Mouse (Mus musculus) C2C12 (cell line): ENCODE measurements at regions not wholly inside any gene's neighbourhood (a gene's known extent, or its start where the extent isn't known, plus 50 kb on each side); places are given as distances from the start of the nearest gene placed in this dataset.

Experiments
- H3K27me3 ChIP-seq: one replicate; pipeline ENCODE4 v1.6.1; 2011; ENCODE audit not compliant: control insufficient read depth, insufficient read depth, insufficient read length
- H3K36me3 ChIP-seq: one replicate; pipeline ENCODE4 v1.6.1; 2011; ENCODE audit not compliant: control insufficient read depth, insufficient read depth
- H3K4me3 ChIP-seq: one replicate; pipeline ENCODE4 v1.5.1; 2011; ENCODE audit warnings: mild to moderate bottlenecking, control low read depth; ENCODE audit not compliant: poor library complexity, insufficient read depth, severe bottlenecking
- H3K79me2 ChIP-seq: one replicate; pipeline ENCODE4 v1.6.1; 2011; ENCODE audit not compliant: control insufficient read depth, insufficient read depth
- H3K79me3 ChIP-seq: one replicate; pipeline ENCODE4 v1.6.1; 2011; ENCODE audit warnings: low read depth, control low read depth
- H3ac ChIP-seq: one replicate; pipeline ENCODE3; 2011; ENCODE audit warnings: low read depth; ENCODE audit not compliant: control insufficient read depth, insufficient read length
- CEBPB ChIP-seq: IDR thresholded peaks from one replicate; pipeline ENCODE4 v1.6.1; 2011; ENCODE audit warnings: low read depth, mild to moderate bottlenecking, control low read depth, moderate library complexity
- CTCF ChIP-seq: IDR thresholded peaks from one replicate; pipeline ENCODE4 v1.5.1; 2011; ENCODE audit not compliant: control insufficient read depth, insufficient read depth, insufficient read length
- FOSL1 ChIP-seq: IDR thresholded peaks from one replicate; pipeline ENCODE4 v1.8.0; 2011; ENCODE audit warnings: mild to moderate bottlenecking, low read length; ENCODE audit not compliant: poor library complexity, insufficient read depth, severe bottlenecking
- MAX ChIP-seq: IDR thresholded peaks from one replicate; pipeline ENCODE4 v1.6.1; 2011; ENCODE audit warnings: mild to moderate bottlenecking, control low read depth
- MYOD1 ChIP-seq: IDR thresholded peaks from one replicate; pipeline ENCODE4 v1.6.1; 2011; ENCODE audit warnings: low read depth; ENCODE audit not compliant: control insufficient read depth, insufficient read length
- MYOG ChIP-seq: IDR thresholded peaks from one replicate; pipeline ENCODE4 v1.6.1; 2011; ENCODE audit not compliant: control insufficient read depth, insufficient read length; ENCODE audit errors: extremely low read depth
- USF1 ChIP-seq: IDR thresholded peaks from one replicate; pipeline ENCODE4 v1.6.1; 2011; ENCODE audit warnings: low read depth, mild to moderate bottlenecking, control low read depth, moderate library complexity

- Histone ChIP-seq H3K27me3 (no peaks in the 10 kb centered on the region), H3K36me3 (no peaks in the 10 kb centered on the region), H3K79me3 (no peaks in the 10 kb centered on the region), H3ac (no peak overlapping the region), H3K4me3 (no peak overlapping the region), H3K79me2 (no peaks in the 10 kb centered on the region)
- TF ChIP-seq FOSL1 = no peak
- no peak for TF ChIP-seq MYOD1
- no peak for TF ChIP-seq CEBPB
- TF ChIP-seq USF1 = no peak
- no peak for TF ChIP-seq CTCF
- TF ChIP-seq MAX = no peak
- no peak for TF ChIP-seq MYOG
Measured at GRCm38 (mm10) chr8:30959436-30960180, 2468.9 kb upstream of the 5930422O12Rik start.

- Histone ChIP-seq H3K79me2 (no peaks in the 10 kb centered on the region), H3K4me3 (no peak overlapping the region), H3K79me3 (no peaks in the 10 kb centered on the region), H3ac (no peak overlapping the region), H3K27me3 (no peaks in the 10 kb centered on the region), H3K36me3 (no peaks in the 10 kb centered on the region)
- no peak for TF ChIP-seq MYOG
- no peak for TF ChIP-seq CEBPB
- TF ChIP-seq USF1 = no peak
- TF ChIP-seq MYOD1 = no peak
- TF ChIP-seq MAX = no peak
- no peak for TF ChIP-seq FOSL1
- no peak for TF ChIP-seq CTCF
Measured at GRCm38 (mm10) chr8:30960486-30960885, 2468.0 kb upstream of the 5930422O12Rik start.

- H3K27me3 ChIP-seq = no peaks in the 10 kb centered on the region
- H3K79me2 ChIP-seq = no peaks in the 10 kb centered on the region
- no peak overlapping the region for H3K4me3 ChIP-seq
- H3K79me3 ChIP-seq = no peaks in the 10 kb centered on the region
- TF ChIP-seq MYOG (no peak), MYOD1 (no peak), CEBPB (no peak), FOSL1 (no peak), USF1 (no peak), CTCF (no peak), MAX (no peak)
- H3ac ChIP-seq = no peak overlapping the region
- H3K36me3 ChIP-seq = no peaks in the 10 kb centered on the region
Measured at GRCm38 (mm10) chr8:30962207-30962606, 2466.3 kb upstream of the 5930422O12Rik start.

GRCm38 (mm10) chr8:30982814-30983213, 2445.7 kb upstream of the 5930422O12Rik start:
- TF ChIP-seq MAX = no peak
- TF ChIP-seq MYOD1 = no peak
- TF ChIP-seq USF1 = no peak
- TF ChIP-seq CTCF = no peak
- no peak for TF ChIP-seq FOSL1
- TF ChIP-seq MYOG = no peak
- no peak for TF ChIP-seq CEBPB
- Histone ChIP-seq H3ac (no peak overlapping the region), H3K4me3 (no peak overlapping the region), H3K36me3 (no peaks in the 10 kb centered on the region), H3K79me2 (no peaks in the 10 kb centered on the region), H3K79me3 (no peaks in the 10 kb centered on the region), H3K27me3 (no peaks in the 10 kb centered on the region)

- Histone ChIP-seq H3K36me3 (no peaks in the 10 kb centered on the region), H3K79me2 (no peaks in the 10 kb centered on the region)
- TF ChIP-seq MAX = no peak
- TF ChIP-seq MYOG = no peak
- no peak for TF ChIP-seq USF1
- TF ChIP-seq CTCF = no peak
- no peak for TF ChIP-seq CEBPB
- no peak for TF ChIP-seq FOSL1
- no peak for TF ChIP-seq MYOD1
Measured at GRCm38 (mm10) chr8:30988051-30988450, 2440.5 kb upstream of the 5930422O12Rik start.

More at GRCm38 (mm10) chr8:30988051-30988450, 2440.5 kb upstream of the 5930422O12Rik start:
- no peak overlapping the region for H3K4me3 ChIP-seq
- H3ac ChIP-seq = no peak overlapping the region
- no peaks in the 10 kb centered on the region for H3K79me3 ChIP-seq
- no peaks in the 10 kb centered on the region for H3K27me3 ChIP-seq
